Mouse (Mus musculus): ENCODE measurements around the gene Ffar1.

- TF ChIP-seq CTCF (IDR thresholded peaks at IDR 0.05; ENCODE audit: control insufficient read depth, insufficient read depth, insufficient replicate concordance, low read depth, low read length) (peak; percentile 63; the same call in 1 of the 2 replicates), POLR2A (IDR thresholded peaks at IDR 0.05; ENCODE audit: control insufficient read depth, low read depth, low read length) (no peak)
Measured at GRCm38 (mm10) chr7:30859290-30859634, 2.1 kb downstream of the Ffar1 start.

All from testis, adult 2 months (tissue).